Mouse (Mus musculus): ENCODE results near the gene A730049H05Rik.
A peak's percentile ranks its signal among the peaks of the same experiment; 100 is the strongest.

The A730049H05Rik gene

DNA sequence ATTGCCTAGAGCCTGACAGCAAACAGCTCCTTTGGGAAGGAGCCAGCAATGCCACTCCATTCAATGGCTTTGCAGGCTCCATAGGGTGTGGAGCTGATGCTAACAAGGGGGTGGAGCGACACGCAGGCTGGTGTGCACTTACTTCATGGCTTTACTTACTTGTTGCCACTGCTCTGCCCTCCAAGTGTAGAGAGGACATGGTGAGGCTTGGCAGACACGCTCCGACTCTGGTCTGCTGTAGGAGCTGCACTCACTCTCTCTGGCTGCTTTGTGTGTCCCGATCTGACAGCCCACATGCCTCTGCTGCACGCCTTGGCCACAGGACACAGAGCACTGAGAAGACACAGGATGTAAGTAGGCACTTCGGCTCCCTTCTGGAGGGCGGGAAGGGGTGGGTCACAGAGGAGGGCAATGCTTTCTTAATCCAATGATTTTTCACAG, at the start of gene A730049H05Rik:
A730049H05Rik (plus strand) TSS at position 168 of the 441 bp plus-strand sequence.
- DNase-seq (ENCODE audit: low spot score), result no peak

DNA sequence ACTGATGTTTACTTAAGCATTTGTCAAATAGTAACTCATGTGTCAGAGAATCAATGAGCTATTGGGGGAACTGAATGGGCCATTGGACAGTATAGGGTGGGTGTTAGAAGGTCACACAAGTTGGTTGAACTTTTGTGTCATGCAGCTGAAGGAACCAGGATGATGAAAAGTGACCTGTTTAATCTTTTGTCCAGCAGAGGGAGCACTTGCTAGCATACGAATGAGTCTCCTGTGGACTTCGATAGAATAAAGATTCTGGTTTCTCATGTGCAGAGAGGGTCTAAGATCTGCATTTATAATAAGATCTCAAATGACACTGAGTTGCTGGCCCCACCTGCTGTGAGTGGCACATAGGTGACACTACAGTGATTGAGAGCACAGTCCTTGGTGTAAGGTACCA, 39.9 kb upstream of the A730049H05Rik start:
- no peak for DNase-seq (ENCODE audit: low spot score)

DNA sequence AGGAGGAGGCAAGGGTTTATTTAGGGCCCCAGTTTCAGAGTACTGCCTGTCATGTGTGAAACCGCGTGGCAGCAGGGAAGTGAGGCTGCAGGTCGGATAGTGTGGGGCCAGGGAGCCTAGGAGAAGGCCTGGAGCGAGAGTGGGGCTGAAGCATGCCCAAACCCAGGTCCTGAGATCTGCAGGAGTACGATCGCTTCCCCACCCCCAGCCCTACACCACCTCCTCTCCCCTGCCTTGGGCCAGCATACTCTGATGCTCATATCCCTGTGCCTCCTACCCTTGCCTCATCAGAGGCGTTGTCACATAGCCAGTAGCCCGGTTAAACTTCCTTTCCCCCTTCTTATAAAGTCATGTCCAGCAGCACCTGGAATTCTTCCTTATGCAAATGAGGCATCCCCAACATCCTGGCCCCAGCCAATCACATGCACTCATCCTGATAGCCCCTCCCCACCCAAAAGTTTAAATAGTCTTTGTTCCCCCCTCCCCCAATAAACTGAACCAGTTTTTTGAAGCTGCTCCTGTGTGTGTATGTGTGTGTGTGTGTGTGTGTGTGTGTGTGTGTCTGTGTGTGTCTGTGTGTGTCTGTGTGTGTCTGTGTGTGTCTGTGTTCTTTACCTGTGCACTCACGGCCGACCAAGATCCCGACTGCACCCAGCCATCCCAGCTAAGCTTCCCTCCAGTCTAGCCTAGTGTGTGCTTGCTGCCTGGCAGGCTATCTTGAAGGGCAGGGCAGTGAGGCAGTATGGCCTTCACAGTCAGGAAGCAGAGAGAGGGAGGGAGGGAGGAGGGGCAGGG, 36.9 kb upstream of the A730049H05Rik start:
- no peak for DNase-seq (ENCODE audit: low spot score)

DNA sequence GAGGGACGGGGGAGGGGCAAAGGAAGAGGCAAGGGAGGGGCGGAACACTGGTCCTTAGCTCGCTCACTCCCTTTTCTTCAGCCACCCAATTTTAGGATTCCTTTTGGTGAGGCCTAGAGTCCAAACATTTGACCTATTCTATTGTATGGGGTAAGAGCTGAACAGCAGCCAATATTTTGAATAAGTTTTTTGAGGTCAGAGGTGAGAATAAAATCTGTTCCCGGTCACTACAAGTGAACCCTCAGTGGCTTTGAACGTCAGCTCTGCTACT, 36.4 kb upstream of the A730049H05Rik start:
- no peak for DNase-seq (ENCODE audit: low spot score)

DNA sequence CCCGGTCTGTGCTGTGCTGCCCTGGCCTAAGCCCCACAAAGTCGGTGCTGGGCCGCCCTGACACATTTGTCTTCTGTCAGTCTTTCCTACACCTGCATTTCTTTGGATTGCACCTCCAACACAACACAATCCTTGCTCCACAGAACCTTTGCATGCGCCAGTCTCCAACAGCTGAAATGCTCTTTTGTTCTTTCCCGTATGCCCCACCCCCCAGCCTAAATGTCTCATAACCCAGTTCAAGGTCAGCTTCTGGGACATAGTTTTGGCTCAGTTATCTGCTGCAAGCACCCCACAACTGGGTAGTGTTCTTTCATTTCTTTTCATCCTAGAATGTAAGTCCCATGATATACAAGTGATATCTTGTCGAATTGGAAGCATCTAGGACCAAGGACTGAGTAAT, 34.8 kb upstream of the A730049H05Rik start:
- DNase-seq (ENCODE audit: low spot score), result no peak

DNA sequence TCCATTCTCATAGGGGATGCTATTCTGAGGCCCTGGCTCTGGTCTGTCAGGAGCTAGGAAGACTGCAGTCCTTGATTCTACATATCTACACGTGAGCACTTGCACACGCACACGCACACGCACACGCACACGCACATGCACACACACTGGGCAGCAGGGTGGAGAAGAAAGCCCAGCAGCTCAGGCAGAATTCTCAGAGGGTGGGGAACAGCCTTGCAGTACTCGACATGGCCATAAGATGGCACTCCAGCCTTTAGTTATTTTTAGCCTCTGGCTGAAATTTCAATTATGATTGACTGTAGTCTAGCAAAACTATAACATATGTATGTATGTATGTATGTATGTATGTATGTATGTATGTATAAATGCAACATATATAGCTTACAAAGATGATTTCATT, 31.5 kb upstream of the A730049H05Rik start:
- DNase-seq (ENCODE audit: low spot score), result no peak

DNA sequence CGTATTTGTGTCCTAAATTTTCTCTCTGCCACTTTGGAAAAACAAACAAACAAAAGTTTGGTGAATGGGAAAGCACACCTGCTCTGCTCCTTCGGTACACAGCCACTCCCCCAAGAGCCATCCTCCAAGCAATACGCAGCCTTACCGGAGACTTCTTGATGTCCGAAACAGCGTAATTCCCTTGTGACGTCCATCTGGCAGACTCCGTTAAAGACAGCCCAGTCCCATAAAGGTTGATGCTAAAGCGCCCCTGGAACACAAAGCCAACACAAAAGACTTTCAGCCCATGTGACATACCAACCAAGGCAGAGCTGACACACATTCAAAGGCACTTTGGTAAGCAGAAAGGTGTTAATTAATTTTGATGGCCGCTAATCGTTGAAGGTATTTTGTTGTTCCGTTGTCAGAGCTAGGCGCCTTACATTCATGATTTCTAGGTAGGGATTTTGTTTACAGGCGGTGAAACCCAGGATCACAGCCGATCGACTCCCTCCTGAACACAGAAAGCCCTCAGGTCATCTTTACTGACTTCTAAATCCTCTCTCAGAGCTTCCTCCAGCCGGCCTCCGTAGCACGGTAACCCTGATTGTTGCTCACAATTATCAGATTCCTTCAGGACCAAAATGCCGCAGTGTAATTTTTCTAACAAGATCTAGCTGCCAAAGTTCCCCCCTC, 29.4 kb upstream of the A730049H05Rik start:
- no peak for DNase-seq (ENCODE audit: low spot score)

DNA sequence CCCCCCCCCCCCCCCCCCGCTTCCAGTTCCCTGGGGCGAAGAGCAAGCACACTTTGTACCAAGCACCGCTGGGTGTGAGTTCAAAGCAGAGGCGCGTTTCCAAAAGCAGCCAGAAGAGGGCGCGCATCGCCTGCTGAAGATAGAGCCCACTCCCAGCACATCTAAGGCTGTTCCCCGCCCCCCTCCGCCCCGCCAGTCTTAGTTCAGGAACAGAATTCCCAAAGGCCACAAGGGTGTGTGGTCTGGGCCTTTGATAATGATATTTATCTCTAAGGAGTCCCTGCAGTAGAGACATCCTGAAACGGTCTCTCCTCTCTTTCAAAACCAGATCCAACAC, 28.9 kb upstream of the A730049H05Rik start:
- DNase-seq (ENCODE audit: low spot score), result peak; percentile 87

DNA sequence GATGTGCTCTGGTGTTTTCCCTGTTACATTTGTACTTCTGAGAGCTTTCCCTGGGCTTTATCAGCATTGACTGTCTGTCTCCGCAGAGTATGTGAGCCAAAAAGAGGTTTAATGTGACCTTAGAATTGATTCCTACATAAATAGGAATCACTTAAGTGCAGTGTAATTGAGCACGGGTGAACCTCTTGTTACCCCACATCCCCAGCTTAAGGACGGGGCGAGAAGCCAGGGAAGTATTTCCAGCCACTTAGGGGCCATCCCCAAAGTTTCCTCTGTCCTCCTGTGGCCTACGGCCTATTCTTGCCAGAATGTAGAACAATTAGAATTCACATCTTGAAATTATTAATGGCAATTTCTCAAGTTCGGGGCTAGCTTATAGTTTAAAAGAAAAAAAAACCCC, 22.5 kb upstream of the A730049H05Rik start:
- no peak for DNase-seq (ENCODE audit: low spot score)

DNA sequence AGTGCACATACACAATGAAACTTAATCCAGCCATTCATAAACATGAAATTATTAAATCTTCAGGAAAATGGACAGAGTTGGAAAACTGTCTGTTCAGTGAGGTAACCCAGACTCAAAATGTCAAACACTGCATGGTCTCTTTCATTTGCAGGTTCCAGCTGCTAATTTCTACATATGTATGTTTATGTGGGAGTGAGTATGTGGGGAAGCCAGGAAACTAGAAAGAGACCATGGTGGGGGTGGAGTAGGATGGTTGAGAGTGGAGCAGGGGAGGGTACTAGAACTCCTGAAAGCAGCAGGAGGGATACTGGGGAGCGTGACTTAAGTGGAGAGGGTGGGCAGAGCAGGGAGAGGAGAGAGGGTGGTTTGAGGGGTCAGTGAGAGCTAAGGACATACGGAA, 14.8 kb upstream of the A730049H05Rik start:
- no peak for DNase-seq (ENCODE audit: low spot score)

DNA sequence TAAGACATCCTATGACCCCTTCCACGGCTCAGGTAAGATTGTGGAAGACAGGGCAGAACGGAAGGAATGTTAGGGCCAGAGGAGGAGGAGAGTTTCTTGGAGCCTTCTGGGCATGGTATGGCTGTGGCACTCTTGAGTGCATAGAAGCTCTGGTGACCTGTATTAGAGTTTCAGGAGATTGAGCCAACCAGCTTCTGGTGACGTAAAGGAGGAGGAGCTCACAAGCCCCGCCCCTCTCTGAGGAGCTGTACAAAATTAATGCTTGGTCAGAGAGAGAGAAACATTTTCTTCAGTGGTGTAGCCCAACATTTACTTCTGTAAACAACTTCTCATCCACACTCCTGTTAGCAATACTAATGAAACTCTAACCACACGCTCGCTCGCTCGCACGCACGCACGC, 13.9 kb upstream of the A730049H05Rik start:
- DNase-seq (ENCODE audit: low spot score), result no peak

DNA sequence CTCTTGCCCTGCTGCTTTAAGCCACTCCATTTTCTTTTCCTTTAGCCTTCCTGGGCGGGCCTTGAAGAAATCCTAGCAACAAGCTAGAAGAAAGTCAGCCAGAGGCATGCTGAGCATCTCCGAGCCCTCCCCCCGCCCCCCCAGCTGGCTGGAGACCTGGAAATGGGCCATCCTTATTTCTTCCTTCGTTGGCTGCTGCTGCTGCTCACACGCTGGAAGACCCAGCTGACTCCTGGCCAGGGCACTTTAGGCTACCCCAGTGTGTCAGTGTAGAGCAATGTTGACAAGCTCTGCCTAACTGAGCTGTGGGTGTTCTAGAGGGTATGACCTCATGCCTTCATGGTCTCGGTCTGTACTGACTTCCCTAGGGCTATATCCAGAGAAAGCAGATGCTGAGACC, 13.1 kb upstream of the A730049H05Rik start:
- no peak for DNase-seq (ENCODE audit: low spot score)

DNA sequence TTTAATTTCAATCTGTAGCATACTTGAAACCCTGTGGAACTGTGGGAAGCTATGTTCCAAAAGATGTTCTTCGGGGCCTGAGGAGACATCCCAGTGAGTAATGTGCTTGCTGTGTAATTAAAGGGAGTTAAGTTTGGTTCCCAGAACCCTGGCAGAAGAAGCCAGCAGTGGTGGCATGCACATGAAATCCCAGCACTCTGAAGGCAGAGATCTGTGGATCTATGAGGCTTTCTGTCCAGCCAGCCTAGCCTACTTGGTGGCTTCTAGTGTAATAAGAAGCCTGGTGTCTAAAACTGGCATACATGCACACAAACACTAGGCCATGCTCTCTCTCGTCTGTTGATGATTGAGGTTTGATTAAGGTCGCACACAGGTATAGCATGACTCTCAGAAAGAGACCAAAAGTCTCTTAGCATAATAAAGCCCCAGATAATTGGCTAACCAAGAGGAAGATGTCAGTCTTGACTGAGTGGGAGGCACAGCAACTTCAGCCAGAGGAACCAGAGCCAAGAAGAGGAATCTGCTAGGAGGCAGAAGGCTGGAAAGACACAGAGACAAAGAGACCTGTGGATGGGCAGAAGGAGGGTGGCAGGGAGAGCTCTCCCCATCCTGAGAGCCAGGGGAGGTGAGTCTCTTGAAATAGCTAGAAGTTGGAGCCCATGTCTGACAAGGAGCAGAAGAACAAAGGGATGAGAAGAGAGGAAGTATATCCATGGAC, 11.9 kb upstream of the A730049H05Rik start:
- DNase-seq (ENCODE audit: low spot score), result no peak

DNA sequence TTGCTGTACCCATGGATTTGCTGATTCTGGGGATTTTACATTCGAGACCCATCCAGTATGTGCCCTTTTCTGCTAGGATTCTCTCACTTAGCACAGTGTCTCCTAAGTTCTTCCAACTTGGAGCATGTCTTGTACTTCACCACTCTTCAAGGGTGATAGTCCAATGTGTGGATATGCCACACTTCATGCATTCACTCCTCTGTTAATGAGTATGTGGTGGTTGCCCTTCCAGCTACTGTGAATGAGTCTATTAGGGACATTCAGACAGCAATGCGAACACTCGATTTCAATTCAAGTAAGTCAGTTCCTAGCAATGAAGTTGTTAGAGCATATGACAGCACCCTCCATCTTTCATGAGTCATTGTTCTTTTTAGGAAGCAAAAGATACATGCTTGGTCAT, 6.5 kb upstream of the A730049H05Rik start:
- DNase-seq (ENCODE audit: low spot score), result no peak

DNA sequence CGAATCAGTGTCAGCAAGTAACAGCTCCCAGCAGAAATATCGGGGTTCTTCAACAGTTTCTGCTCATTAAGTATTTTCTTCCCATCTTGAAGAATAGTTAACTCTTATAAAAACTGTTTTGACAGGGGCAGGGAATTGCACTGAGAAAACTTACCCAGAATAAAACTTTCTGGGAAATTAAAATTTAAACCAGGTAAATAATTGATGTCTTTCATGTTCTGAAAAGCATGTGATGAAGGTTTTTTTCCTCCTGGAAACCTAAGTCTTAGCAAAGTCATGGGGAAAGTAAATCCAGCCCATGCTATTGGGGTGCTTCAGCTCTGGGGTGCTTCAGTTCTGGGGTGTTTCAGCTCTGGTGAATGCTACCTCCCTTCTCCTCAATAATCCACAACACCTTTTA, 5.7 kb upstream of the A730049H05Rik start:
- DNase-seq (ENCODE audit: low spot score), result no peak

DNA sequence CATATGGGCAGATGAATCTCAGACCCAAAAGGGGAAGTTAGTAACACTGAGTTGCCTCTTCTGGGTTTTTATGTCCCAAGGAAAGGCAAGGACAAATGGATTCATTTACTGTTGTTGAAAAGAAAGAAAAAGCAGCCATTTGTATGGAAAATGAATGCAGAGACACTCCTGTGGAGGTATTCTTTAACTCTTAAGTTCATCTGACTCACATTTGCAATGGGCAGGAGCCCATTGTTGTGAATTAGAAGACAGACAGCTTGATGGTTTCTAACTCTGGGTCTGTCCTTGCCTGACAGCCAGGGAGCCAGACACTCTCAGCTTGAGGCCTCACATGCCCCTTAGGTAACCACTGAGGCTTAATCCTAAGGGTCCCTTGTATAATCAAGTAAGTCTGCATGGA, 4.7 kb upstream of the A730049H05Rik start:
- no peak for DNase-seq (ENCODE audit: low spot score)

DNA sequence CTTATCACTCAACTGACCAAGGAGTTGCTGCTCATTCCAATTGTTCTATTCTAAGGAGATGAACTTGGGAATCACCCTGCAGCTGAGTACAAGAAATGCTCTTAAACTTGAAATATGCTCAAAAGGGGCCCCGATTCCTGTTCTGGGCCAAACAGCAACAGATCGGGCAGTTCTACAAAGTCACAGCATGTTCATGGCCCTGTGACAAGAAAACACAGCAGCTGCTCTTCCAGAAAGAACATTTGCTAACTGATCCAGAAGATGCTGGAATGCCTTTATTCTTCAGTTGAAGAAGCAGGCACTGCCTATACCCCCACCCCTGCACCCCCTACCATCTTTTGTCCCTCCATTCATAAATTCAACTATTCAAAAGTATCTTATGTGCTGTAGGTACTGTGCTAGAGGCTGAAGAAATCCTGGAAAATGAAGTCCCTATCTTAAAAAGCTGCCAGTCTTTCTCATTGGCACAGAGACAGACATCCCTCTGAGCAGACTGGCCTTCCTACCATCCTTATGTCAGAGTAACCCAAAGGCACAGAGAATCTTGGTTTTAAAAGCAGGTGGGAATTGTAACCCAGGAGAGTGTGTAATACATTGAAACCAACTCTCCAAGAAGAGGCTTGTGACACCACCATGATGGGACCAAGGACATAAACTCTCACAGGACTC, 3.4 kb upstream of the A730049H05Rik start:
- peak; percentile 40 for DNase-seq (ENCODE audit: low spot score)

DNA sequence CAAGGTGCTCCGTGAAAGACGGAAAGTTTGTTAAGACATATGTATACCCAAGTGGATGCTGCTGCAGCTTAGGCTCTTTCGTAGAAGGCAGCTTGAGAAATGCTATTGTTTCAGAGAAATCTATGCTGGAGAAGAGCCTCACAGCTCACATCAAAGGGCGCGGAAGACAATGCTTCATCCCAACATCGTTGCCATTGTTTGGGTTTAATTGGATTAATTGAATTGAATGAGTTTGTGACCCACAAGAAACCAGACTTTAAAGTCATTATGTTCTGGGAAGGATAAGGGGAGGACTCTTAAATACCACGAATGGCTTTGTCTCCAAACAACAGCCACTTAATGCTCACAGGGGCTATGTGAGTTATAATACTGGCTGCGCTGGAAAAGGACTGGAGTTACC, 1.4 kb downstream of the A730049H05Rik start:
- no peak for DNase-seq (ENCODE audit: low spot score)

DNA sequence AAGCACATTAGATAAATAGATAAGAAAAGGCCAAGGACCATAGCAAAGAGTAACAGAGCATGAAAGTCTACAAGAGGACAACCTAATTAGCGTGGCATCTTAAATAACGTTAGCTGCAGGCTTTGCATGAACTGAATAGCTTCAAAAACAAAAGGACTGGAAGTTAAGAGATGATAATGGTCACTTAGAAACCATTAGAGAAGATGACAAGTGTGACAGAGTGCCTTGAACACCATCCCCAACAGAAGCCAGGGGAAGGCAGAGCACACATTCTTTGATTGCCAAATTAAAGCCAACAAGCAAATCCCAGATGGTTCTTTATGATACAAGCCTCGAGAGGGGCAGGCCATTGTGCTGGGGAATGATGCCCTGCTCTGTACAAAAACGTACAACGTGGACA, 5.3 kb downstream of the A730049H05Rik start:
- DNase-seq (ENCODE audit: low spot score), result no peak

DNA sequence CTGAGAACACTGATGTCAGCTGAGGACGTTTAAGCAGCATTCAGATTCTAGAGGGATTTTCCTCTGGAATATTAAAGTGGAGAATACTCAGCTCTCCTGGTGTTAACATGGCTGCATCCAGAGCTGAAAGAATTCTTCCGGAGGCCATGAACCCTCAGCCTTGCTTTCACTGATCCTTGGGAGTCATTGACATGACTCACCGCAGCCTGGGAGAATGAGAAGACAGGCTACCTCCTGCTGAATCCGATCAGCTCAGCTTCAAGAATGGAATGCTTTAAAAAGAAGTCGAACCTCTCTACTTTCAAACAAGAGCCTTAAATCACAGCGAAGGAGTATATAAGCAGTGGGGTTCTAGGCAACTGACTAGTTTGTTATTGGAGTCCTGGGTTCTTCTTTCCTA, 5.7 kb downstream of the A730049H05Rik start:
- no peak for DNase-seq (ENCODE audit: low spot score)

DNA sequence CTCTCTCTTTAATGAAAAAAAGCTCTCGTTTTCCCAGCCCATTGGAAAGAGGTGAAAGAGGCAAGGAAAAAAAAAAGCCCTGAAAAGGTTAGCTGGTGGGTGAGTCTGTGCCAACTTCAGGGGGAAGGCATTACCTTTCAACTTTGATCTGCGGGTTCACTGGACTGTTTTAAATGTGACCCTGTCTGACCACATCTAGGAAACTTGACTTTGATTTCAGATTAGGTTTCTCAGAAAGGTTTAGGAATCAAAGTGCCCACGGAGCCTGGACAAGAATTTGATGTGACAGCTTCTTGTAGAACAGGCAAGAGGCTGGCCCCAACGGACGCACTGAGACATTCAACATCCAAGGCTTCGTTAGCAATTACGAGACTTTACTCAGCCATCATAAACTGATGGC, 7.7 kb downstream of the A730049H05Rik start:
- DNase-seq (ENCODE audit: low spot score), result no peak

DNA sequence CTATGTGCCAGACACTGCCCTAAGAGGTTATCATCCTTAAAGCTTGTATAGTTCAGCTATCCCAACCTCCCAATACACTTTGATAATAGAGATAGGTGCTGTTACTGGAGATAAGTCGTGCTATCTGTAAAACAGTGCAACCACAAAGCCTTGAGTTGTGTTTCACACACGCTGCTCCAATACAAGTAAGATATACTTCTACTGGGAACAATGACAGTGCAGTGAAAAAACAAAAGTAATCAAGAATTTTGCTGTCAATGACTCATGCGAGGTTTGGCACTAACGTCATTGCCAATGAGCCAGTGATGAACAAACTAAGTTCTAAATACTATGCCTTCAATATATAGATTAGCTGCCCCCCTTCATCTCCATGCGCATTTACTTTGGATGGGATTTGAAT, 10.3 kb downstream of the A730049H05Rik start:
- no peak for DNase-seq (ENCODE audit: low spot score)

DNA sequence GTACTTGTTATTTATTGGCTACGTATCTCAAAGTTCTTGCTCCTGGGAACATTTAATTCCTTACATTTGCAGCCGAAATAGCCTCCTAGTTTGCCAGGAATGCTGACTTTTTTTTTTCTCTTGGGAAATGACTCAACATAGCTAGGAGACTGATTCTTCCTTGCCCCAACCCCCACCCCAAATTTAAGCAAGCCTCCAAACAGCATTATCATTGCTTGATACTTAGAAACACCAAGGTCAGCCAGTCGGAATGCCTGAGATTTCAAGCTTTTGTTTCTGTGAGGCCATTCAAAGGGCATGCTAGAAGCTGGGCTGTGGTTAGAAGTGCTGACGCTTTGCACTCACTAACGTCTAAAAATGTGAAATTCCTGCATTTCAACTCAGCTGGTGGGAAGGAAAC, 11.1 kb downstream of the A730049H05Rik start:
- no peak for DNase-seq (ENCODE audit: low spot score)

Measured in testis, postnatal 14 days (tissue).